Mouse (Mus musculus) ES-E14 (cell line): ENCODE data around the gene Slc26a10.

ENCODE experiments used
- CHD2 ChIP-seq: IDR thresholded peaks from 2 replicates; pipeline ENCODE4 v1.6.1; 2014; ENCODE audit warnings: mild to moderate bottlenecking, low read depth, low read length, inconsistent platforms
- HCFC1 ChIP-seq: IDR thresholded peaks from 2 replicates; pipeline ENCODE4 v1.6.1; 2012; ENCODE audit warnings: low read length, inconsistent platforms, borderline replicate concordance; ENCODE audit not compliant: insufficient read depth
- MAFK ChIP-seq: IDR thresholded peaks from 2 replicates; pipeline ENCODE4 v1.6.1; 2014; ENCODE audit warnings: mild to moderate bottlenecking, low read depth, low read length, inconsistent platforms; ENCODE audit not compliant: insufficient read depth
- ZC3H11A ChIP-seq: IDR thresholded peaks from 2 replicates; pipeline ENCODE4 v1.6.1; 2012; ENCODE audit warnings: low read depth, mild to moderate bottlenecking, inconsistent platforms, low read length, borderline replicate concordance
- ZNF384 ChIP-seq: IDR thresholded peaks from 2 replicates; pipeline ENCODE4 v1.6.1; 2012; ENCODE audit warnings: low read depth, low read length, inconsistent platforms

DNA sequence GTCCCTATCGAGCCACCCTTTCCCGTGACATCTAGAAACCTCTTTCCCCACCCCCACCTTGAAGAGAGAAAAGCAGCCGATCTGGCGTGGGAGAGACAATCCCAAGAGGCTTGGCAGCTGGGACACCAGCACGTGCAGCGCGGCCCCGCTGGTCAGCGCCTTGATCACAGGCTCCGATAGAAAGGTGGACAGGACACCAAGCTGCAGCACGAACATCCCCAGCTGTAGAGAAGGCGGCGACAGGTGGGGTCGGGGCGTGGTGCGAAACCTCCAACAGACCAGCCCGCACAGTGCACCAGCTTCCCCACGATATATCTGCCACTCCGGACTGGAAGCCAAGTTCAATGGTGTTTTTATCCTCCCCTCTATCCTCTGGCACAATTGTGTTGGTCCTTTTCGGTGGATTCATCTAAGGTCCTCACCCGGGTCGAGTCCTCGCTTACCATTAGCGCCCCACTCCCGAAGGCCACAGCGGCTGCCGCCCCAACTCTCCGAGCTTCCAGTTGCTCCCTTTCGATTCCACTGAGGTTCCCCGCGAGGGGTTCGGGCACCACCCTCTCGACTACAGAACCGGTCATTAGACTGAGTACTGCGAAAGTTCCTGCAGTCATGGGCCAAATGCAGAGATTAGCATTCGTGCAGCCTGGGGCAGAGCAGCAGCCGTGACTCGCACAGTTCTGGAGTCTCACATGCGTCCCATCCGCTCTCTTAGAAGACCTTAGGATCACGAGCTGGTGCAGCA, 2.0 kb downstream of the Slc26a10 start:
- no peak for TF ChIP-seq ZC3H11A
- TF ChIP-seq ZNF384 = no peak
- TF ChIP-seq CHD2 = no peak
- TF ChIP-seq MAFK = no peak
- TF ChIP-seq HCFC1 = no peak
